Mouse (Mus musculus) ES-CJ7 (cell line): ENCODE data around the gene Gm20825.
"Not testable (repeated sequence)": the region's sequence is repeated elsewhere in the genome, so short reads cannot be mapped to it uniquely, and the experiment has no call there.

Source experiments
- DNase-seq: peaks from one replicate; pipeline ENCODE4 v3.0.0; 2011; ENCODE audit warnings: low read depth, low spot score

The Gm20825 gene

GRCm38 (mm10) chrY:8071407-8071806, at the start of gene Gm20825:
Gm20825 (minus strand) TSS chrY:8071507.
- DNase-seq = not testable (repeated sequence)
